Mouse (Mus musculus): ENCODE results near the gene Psmb6.
"Not testable (repeated sequence)": the region's sequence is repeated elsewhere in the genome, so short reads cannot be mapped to it uniquely, and the experiment has no call there.

- not testable (repeated sequence) for TF ChIP-seq GATA1, TAL1 (IDR thresholded peaks at IDR 0.05; ENCODE audit: low read length)
Measured at GRCm38 (mm10) chr11:70570614-70571013, 45.4 kb downstream of the Psmb6 start.
